Mouse (Mus musculus): ENCODE measurements at regions not wholly inside any gene's neighbourhood (a gene's known extent, or its start where the extent isn't known, plus 50 kb on each side); places are given as distances from the start of the nearest gene placed in this dataset.

DNA sequence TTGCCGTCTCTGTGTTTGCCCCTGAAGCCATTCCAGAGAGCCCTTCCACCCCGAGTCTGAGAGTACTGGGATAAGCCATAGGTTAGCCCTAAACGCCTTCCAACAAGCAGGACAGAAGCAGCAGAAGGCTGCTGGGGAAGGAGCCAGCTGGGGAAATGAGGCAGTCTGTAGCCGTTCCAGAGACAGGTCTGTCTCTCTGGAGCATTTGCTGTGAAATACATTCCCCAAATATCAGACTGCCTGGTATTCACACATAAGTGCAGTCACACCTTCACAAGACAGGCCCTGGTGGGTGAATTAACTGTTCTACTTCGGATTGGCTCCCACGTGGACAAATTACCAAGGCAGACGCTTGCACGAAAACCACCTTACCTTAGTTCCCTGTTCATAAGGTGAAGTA is 307.1 kb downstream of the Galc start:
- H3K4me1 ChIP-seq (ENCODE audit: insufficient read depth) = no peaks in the 10 kb centered on the region
- H3K27ac ChIP-seq (ENCODE audit: low read depth) = no peak overlapping the region
- H3K9me3 ChIP-seq (ENCODE audit: low read length) = no peaks in the 10 kb centered on the region
- no peak overlapping the region for H3K9ac ChIP-seq (replicated peaks)
- DNase-seq (no peak), ATAC-seq (no peak)
- no peaks in the 10 kb centered on the region for H3K27me3 ChIP-seq (ENCODE audit: insufficient read depth, low read length)
- H3K4me3 ChIP-seq (ENCODE audit: low read depth, low read length) = no peak overlapping the region
- no peak overlapping the region for H3K4me2 ChIP-seq (ENCODE audit: low read depth, low read length)
- H3K36me3 ChIP-seq (replicated peaks; ENCODE audit: insufficient read depth, low read length) = no peaks in the 10 kb centered on the region
- no peak for TF ChIP-seq CTCF (IDR thresholded peaks at IDR 0.05; ENCODE audit: low read depth)
- TF ChIP-seq EP300 (IDR thresholded peaks at IDR 0.05; ENCODE audit: low read depth) = no peak
- WGBS (ENCODE audit: insufficient replicate concordance) = 65% methylated on average over 8 of the region's 8 CpGs

DNA sequence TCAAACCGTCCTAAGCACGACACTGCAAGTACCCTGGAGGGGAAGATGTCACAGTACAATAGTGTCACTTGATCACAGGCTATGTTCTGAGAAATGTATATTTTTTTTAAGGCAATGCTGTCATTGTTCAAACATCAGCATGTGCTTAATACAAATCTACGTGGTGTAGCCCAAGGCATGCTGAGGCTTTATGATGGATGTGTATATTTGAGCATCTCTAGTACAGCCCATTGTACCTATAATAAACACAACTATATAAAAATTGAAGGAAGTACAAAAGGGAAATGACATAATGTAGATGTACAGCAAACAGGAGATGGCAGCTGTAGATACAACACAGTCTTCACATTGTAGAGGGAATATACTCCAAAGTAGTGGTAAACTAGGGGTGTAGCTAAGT is 309.2 kb downstream of the Galc start:
- H3K36me3 ChIP-seq (replicated peaks; ENCODE audit: insufficient read depth, low read length) = no peaks in the 10 kb centered on the region
- TF ChIP-seq EP300 (IDR thresholded peaks at IDR 0.05; ENCODE audit: low read depth) = no peak
- no peak for TF ChIP-seq CTCF (IDR thresholded peaks at IDR 0.05; ENCODE audit: low read depth)
- no peak overlapping the region for H3K4me2 ChIP-seq (ENCODE audit: low read depth, low read length)
- ATAC-seq = no peak
- DNase-seq = no peak
- H3K4me1 ChIP-seq (ENCODE audit: insufficient read depth) = no peaks in the 10 kb centered on the region
- no peaks in the 10 kb centered on the region for H3K27me3 ChIP-seq (ENCODE audit: insufficient read depth, low read length)
- H3K9ac ChIP-seq (replicated peaks) = no peak overlapping the region
- no peak overlapping the region for H3K27ac ChIP-seq (ENCODE audit: low read depth)
- no peaks in the 10 kb centered on the region for H3K9me3 ChIP-seq (ENCODE audit: low read length)
- 75% methylated on average over 3 of the region's 3 CpGs for WGBS (ENCODE audit: insufficient replicate concordance)
- H3K4me3 ChIP-seq (ENCODE audit: low read depth, low read length) = no peak overlapping the region

DNA sequence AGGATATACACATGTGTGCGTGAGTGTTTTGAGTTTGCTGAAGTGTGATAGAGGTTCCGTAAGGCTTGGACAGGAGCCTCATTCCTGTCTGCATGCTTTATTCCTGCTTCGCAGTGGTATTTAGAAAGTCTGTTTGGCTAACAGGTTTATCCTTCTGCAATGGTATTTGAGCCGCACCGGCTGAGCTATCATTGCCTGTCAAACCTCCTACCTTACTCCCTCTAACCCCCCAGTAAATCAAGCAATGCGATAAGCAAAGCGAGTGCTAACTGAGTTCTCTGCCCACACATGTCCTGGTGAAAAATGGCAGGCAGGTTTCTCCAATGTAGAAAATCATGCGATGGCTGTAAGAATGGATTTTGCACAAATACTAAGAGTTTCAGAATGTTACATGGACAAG is 311.8 kb downstream of the Galc start:
- no peaks in the 10 kb centered on the region for H3K9me3 ChIP-seq (ENCODE audit: low read length)
- H3K4me1 ChIP-seq (ENCODE audit: insufficient read depth) = no peaks in the 10 kb centered on the region
- TF ChIP-seq EP300 (IDR thresholded peaks at IDR 0.05; ENCODE audit: low read depth) (no peak), CTCF (IDR thresholded peaks at IDR 0.05; ENCODE audit: low read depth) (no peak)
- no peak overlapping the region for H3K27ac ChIP-seq (ENCODE audit: low read depth)
- no peaks in the 10 kb centered on the region for H3K36me3 ChIP-seq (replicated peaks; ENCODE audit: insufficient read depth, low read length)
- ATAC-seq (no peak), DNase-seq (no peak)
- H3K27me3 ChIP-seq (ENCODE audit: insufficient read depth, low read length) = no peaks in the 10 kb centered on the region
- no peak overlapping the region for H3K9ac ChIP-seq (replicated peaks)
- no peak overlapping the region for H3K4me3 ChIP-seq (ENCODE audit: low read depth, low read length)
- 83% methylated on average over 8 of the region's 8 CpGs for WGBS (ENCODE audit: insufficient replicate concordance)
- no peak overlapping the region for H3K4me2 ChIP-seq (ENCODE audit: low read depth, low read length)

DNA sequence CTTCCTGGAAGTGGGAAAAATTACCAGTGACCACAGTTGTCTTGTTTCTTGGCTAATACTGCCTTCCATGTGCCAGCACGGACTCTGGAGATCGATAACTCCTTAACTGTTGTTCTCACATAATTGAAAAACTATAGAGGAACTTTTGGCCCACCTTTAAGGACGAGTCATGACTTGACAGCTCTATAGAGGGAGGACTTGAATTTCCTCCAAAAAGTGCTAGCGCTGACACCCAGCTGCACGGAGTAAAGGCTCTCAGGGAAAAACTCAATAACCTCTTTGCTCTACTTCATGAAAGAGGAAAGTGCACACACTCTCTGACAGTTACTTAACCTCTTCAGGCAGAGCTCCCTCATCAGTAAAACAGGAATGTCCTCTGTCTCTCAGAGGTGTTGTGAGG is 320.9 kb downstream of the Galc start:
- Histone ChIP-seq H3K9ac (replicated peaks) (no peak overlapping the region), H3K36me3 (replicated peaks; ENCODE audit: insufficient read depth, low read length) (no peaks in the 10 kb centered on the region), H3K4me2 (ENCODE audit: low read depth, low read length) (no peak overlapping the region), H3K27me3 (ENCODE audit: insufficient read depth, low read length) (no peaks in the 10 kb centered on the region), H3K4me3 (ENCODE audit: low read depth, low read length) (no peak overlapping the region), H3K4me1 (ENCODE audit: insufficient read depth) (no peaks in the 10 kb centered on the region), H3K9me3 (ENCODE audit: low read length) (0 out of 2 replicates have a peak, but pooled peaks cover 3% of the 10 kb centered on the region), H3K27ac (ENCODE audit: low read depth) (no peak overlapping the region)
- ATAC-seq = no peak
- 64% methylated on average over 5 of the region's 5 CpGs for WGBS (ENCODE audit: insufficient replicate concordance)
- DNase-seq = no peak
- no peak for TF ChIP-seq EP300 (IDR thresholded peaks at IDR 0.05; ENCODE audit: low read depth)
- TF ChIP-seq CTCF (IDR thresholded peaks at IDR 0.05; ENCODE audit: low read depth) = no peak

DNA sequence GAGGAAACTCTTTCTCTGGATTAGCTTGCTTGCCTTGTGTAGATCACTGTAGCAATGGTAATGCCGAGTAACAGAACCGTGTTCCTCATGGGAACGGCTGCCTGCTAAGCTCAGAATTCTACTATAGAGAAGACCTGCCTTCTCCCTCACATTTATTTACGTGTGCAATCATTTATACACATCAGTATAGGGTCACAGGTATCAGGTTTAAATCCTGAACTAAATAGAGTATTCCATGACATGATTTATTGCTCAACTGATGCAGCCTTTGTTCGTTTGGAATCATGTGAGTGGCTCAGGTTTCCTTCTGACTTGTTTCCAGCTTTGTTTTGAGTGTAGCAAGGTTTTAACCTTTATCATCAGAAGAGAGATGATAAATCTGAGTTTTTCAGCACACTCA is 329.4 kb downstream of the Galc start:
- no peak for ATAC-seq
- TF ChIP-seq CTCF (IDR thresholded peaks at IDR 0.05; ENCODE audit: low read depth) = no peak
- TF ChIP-seq EP300 (IDR thresholded peaks at IDR 0.05; ENCODE audit: low read depth) = no peak
- 64% methylated on average over 5 of the region's 5 CpGs for WGBS (ENCODE audit: insufficient replicate concordance)

DNA sequence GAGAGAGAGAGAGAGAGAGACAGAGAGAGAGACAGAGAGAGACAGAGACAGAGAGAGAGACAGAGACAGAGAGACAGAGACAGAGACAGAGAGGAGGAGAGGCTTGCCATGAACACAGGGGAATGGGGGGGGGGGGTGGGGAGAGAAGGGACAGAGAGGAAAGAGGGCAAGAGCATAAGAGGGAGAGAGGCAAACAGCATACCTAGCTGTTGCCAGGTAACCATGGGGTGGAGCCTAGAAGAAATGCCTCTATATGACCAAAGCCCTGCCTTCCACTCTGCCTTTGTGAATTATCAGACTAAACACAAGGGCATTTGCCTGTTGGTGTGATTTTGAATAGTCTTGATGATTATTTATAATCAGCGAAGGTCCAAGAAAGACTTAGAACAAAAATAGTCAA is 332.2 kb downstream of the Galc start:
- Histone ChIP-seq H3K36me3 (replicated peaks; ENCODE audit: insufficient read depth, low read length) (no peaks in the 10 kb centered on the region), H3K4me2 (ENCODE audit: low read depth, low read length) (no peak overlapping the region), H3K4me1 (ENCODE audit: insufficient read depth) (no peaks in the 10 kb centered on the region), H3K4me3 (ENCODE audit: low read depth, low read length) (no peak overlapping the region), H3K27me3 (ENCODE audit: insufficient read depth, low read length) (no peaks in the 10 kb centered on the region), H3K9me3 (ENCODE audit: low read length) (no peaks in the 10 kb centered on the region), H3K9ac (replicated peaks) (no peak overlapping the region), H3K27ac (ENCODE audit: low read depth) (no peak overlapping the region)
- DNase-seq (no peak), ATAC-seq (no peak)
- TF ChIP-seq EP300 (IDR thresholded peaks at IDR 0.05; ENCODE audit: low read depth) (no peak), CTCF (IDR thresholded peaks at IDR 0.05; ENCODE audit: low read depth) (no peak)
- WGBS (ENCODE audit: insufficient replicate concordance) = 87% methylated on average over 1 of the region's 1 CpGs

More for the DNA sequence above, 329.4 kb downstream of the Galc start:
- Histone ChIP-seq H3K4me1 (ENCODE audit: insufficient read depth) (no peaks in the 10 kb centered on the region), H3K9me3 (ENCODE audit: low read length) (no peaks in the 10 kb centered on the region), H3K36me3 (replicated peaks; ENCODE audit: insufficient read depth, low read length) (no peaks in the 10 kb centered on the region), H3K4me3 (ENCODE audit: low read depth, low read length) (no peak overlapping the region), H3K9ac (replicated peaks) (no peak overlapping the region), H3K27ac (ENCODE audit: low read depth) (no peak overlapping the region), H3K27me3 (ENCODE audit: insufficient read depth, low read length) (no peaks in the 10 kb centered on the region), H3K4me2 (ENCODE audit: low read depth, low read length) (no peak overlapping the region)
- DNase-seq = no peak
